Mouse (Mus musculus) kidney, postnatal 14 days (tissue): ENCODE measurements around the gene D330020A13Rik.

Experiments
- DNase-seq: peaks from one replicate; pipeline ENCODE4 v3.0.0; 2022; ENCODE audit warnings: mixed read lengths

Gene D330020A13Rik

GRCm38 (mm10) chr6:120301137-120301536, 7.0 kb downstream of the D330020A13Rik start:
- DNase-seq: peak; percentile 64

GRCm38 (mm10) chr6:120302755-120303316, 8.7 kb downstream of the D330020A13Rik start:
- peak; percentile 18 for DNase-seq

DNA sequence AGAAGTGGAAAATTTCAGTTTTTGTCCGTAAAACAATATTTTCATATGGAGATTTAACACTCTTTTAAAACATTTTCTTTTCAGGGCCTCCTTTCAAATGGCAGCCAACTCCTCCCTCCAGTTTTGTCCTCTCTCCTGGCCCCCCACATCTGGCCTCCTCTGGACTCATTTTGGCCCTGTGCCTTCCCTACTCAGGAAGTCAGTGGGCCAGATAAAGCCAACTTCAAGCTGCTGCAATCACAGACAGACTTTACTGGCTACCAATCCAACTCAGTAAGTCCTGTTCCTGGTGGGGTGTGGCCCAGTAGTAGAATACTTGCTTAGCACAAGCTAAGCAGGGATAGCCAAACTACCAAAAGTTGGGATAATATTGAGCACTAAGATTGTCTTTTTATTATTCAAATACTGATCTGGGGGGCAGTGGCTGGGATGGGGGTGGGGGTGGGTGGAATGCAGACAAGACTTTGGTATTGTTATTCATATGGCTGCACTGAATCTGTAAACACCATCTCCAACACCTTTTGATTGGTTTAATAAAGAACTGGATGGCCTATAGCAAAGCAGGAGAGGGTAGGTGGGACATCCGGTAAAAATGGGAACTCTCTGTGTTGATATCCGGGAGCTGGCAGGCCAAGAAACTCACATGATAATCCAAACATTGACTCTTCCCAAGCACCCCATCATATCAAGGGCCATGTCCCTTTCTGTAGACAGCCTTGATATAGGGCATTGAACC, 12.9 kb downstream of the D330020A13Rik start:
- DNase-seq: no peak

- peak; percentile 40 for DNase-seq
Observed at GRCm38 (mm10) chr6:120309338-120309737, 15.2 kb downstream of the D330020A13Rik start.

GRCm38 (mm10) chr6:120309787-120310186, 15.6 kb downstream of the D330020A13Rik start:
- DNase-seq: no peak

DNA sequence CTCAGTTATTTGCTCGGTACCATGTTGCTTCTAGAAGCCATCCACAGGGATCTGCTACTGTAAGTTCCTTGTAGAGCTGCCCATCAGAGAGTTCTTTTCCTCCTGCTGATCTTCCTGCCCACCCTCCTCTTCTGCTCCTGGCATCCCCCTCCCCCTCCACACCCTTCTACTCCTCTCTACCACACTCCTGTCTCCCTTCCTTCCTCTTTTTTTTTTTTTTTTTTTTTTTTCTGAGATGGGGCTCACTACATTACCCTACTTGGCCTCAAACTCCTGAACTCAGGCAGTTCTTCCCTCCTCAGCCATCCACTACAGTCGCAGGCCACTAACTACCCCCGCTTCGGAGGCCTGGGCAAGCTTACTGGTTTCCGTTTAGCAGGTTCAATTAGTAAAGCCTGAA, 18.3 kb downstream of the D330020A13Rik start:
- DNase-seq: no peak

GRCm38 (mm10) chr6:120318303-120318940, 24.3 kb downstream of the D330020A13Rik start:
- no peak for DNase-seq

- DNase-seq: no peak
Observed at GRCm38 (mm10) chr6:120319129-120319528, 25.0 kb downstream of the D330020A13Rik start.

DNA sequence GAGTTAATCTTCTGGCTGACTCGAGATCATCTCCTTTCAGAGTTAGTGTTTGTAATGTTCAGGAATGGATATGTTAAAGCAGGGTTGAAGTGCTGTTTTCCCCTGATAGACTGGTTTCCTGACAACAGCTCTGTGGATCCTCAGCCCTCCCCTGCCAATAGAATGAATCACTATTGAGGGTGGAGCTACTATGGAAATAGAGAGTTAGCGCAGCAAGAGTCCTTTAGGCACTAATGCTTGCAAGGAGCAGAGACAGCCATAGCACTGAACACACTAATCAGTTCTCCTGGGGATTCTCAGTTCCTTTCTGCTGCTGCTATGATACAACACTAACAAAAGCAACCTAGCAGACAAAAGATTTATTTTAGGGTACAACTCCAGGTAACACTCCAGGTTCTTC, 26.2 kb downstream of the D330020A13Rik start:
- DNase-seq: no peak

- peak; percentile 84 for DNase-seq
Observed at GRCm38 (mm10) chr6:120324295-120324927, 30.2 kb downstream of the D330020A13Rik start.

- no peak for DNase-seq
Observed at GRCm38 (mm10) chr6:120332351-120332750, 38.2 kb downstream of the D330020A13Rik start.

- no peak for DNase-seq
Observed at GRCm38 (mm10) chr6:120343992-120344391, 49.8 kb downstream of the D330020A13Rik start.
